18 mouse cellular contexts compared by ENCODE assay signal in the genomic region with DNA sequence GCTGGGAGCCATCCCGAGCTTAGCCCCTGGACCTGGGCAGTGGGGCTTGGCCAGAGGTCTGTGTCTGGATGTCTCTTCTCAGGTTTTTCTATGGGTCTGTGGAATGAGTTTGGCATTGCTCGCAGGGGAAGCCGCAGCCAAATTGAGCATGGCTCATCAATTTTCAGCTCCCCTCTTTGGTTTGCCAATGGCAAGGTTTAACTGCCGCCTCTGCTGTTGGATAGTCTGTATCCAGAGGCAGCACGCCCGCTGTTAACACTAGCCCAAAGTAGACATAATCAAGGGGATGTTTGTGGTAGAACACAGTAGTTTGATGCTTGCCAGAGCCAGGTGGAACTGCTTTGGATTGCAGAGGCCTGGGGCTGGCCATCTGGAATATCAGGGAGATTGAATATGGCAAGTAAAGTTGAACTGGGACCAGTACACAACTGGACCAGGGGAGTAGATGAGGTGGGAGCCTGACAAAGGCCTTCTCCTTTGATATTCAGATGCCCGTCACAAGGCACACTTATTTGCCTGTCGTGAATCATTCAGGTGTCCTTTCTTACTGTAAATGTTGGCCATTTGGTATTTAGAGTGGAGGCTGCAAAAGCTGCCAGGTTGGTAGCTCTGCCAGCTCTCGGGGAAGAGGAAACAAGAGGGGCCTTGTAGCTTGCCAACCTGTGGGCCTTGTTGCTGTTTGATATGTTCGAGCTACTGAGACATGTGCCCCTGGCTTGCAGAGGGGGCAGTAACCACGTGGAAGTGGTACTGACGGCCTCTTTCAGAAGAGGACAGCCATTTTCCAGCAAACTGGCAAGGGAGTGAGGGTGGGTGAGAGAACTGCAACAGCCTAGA.
DNase-seq lines count a peak whose midpoint lies in the region; ATAC-seq and TF ChIP-seq lines count a peak whose summit lies in the region.
"Had no signal": no experiment of that assay in that cellular context is flagged by ENCODE, and none has a peak within 500 bp of the region (broad histone marks: within the 10 kb centered on the region; RNA-seq: fewer than 3 reads in every experiment).

No protein-coding gene starts in this region.

- H3K27ac ChIP-seq in heart, embryonic 10.5 days: 0 out of 2 replicates have a peak overlapping the region, but pooled peaks have one; percentile 18
- H3K27ac ChIP-seq in heart, adult 2 months: no peak overlapping the region
- peak overlapping the region; percentile 51 for H3K27ac ChIP-seq in embryonic facial prominence, embryonic 10.5 days (replicated peaks)
- H3K27ac ChIP-seq: limb, embryonic 12.5 days; liver, embryonic 15.5 days; midbrain, embryonic 15.5 days had no signal

- no peak overlapping the region for H3K9ac ChIP-seq in heart, adult 2 months (ENCODE audit: low read depth, low read length)
- H3K9ac ChIP-seq: limb, embryonic 12.5 days; liver, embryonic 15.5 days; midbrain, embryonic 15.5 days had no signal

- H3K36me3 ChIP-seq in heart, embryonic 10.5 days: 0 out of 2 replicates have a peak, but pooled peaks cover 17% of the 10 kb centered on the region
- H3K36me3 ChIP-seq in heart, adult 2 months (ENCODE audit: control insufficient read depth, insufficient read depth, low read length): no peaks in the 10 kb centered on the region
- no peaks in the 10 kb centered on the region for H3K36me3 ChIP-seq in embryonic facial prominence, embryonic 10.5 days (replicated peaks)
- H3K36me3 ChIP-seq: limb, embryonic 12.5 days; liver, embryonic 15.5 days; midbrain, embryonic 15.5 days had no signal

- H3K9me3 ChIP-seq in heart, embryonic 10.5 days: no peaks in the 10 kb centered on the region
- H3K9me3 ChIP-seq in embryonic facial prominence, embryonic 10.5 days: no peaks in the 10 kb centered on the region
- H3K9me3 ChIP-seq: limb, embryonic 12.5 days; liver, embryonic 15.5 days; megakaryocyte, embryonic 14.5 days; midbrain, embryonic 15.5 days had no signal

- peaks cover 20% of the 10 kb centered on the region for H3K4me1 ChIP-seq in heart, embryonic 10.5 days
- peaks cover 5% of the 10 kb centered on the region for H3K4me1 ChIP-seq in heart, adult 2 months (ENCODE audit: control insufficient read depth, insufficient read depth, low read length)
- H3K4me1 ChIP-seq in embryonic facial prominence, embryonic 10.5 days: peaks cover 40% of the 10 kb centered on the region
- H3K4me1 ChIP-seq: liver, embryonic 15.5 days; megakaryocyte, embryonic 14.5 days; midbrain, embryonic 15.5 days had no signal

- no peak for ATAC-seq in monocyte, adult 5-6 weeks (replicated peaks; ENCODE audit: insufficient number of reproducible peaks, low FRiP score, low TSS enrichment, poor library complexity, severe bottlenecking)
- ATAC-seq: midbrain, embryonic 15.5 days had no signal

- H3K79me2 ChIP-seq in heart, adult 2 months (replicated peaks; ENCODE audit: control insufficient read depth, insufficient read depth, low read length): no peaks in the 10 kb centered on the region; the same call in 1 of the 2 replicates

- no peak for DNase-seq in heart, embryonic 10.5 days (ENCODE audit: low spot score)
- DNase-seq in heart, adult 2 months: no peak
- DNase-seq in left cerebral cortex, postnatal 4 days: peak; percentile 47
- DNase-seq in left cerebral cortex, postnatal 10 days (ENCODE audit: extremely low spot score in 1 of 2, low spot score in 2 of 2): no peak
- peak; percentile 55 for DNase-seq in cerebellum, adult 8-10 months
- DNase-seq in embryonic facial prominence, embryonic 10.5 days (ENCODE audit: low spot score): no peak
- DNase-seq in T-cell, adult 2 months (ENCODE audit: low spot score): no peak
- DNase-seq: adrenal gland, postnatal 14 days; gastrocnemius, postnatal 14 days; heart, postnatal 10 days; kidney, adult 18-20 months; kidney, postnatal 10 days; lung, postnatal 14 days had no signal

- TF ChIP-seq EP300 in heart, adult 2 months (IDR thresholded peaks at IDR 0.05; ENCODE audit: insufficient read depth, low read depth, low read length): no peak

- 77% methylated on average over 12 of the region's 12 CpGs for WGBS in heart, embryonic 10.5 days
- 84% methylated on average over 12 of the region's 12 CpGs for WGBS in heart, adult 2 months
- 82% methylated on average over 12 of the region's 12 CpGs for WGBS in embryonic facial prominence, embryonic 10.5 days

- no peak for TF ChIP-seq POLR2A in heart, adult 2 months (IDR thresholded peaks at IDR 0.05; ENCODE audit: insufficient read depth, low read depth, low read length)

- no peak overlapping the region for H3K4me3 ChIP-seq in heart, embryonic 10.5 days
- H3K4me3 ChIP-seq in heart, adult 2 months: no peak overlapping the region
- no peak overlapping the region for H3K4me3 ChIP-seq in embryonic facial prominence, embryonic 10.5 days
- H3K4me3 ChIP-seq: limb, embryonic 12.5 days; liver, embryonic 15.5 days; megakaryocyte, embryonic 14.5 days; midbrain, embryonic 15.5 days had no signal

- intact Hi-C loops in heart, adult 2 months (cut with DNase I): no loop called here
- intact Hi-C loops in left cerebral cortex, postnatal 4 days (cut with DNase I): no loop called here
- intact Hi-C loops in left cerebral cortex, postnatal 10 days (cut with DNase I): no loop called here

- TF ChIP-seq CTCF in heart, adult 2 months (IDR thresholded peaks at IDR 0.05): no peak

- peaks cover 93% of the 10 kb centered on the region for H3K27me3 ChIP-seq in heart, embryonic 10.5 days (ENCODE audit: insufficient read depth, poor library complexity, severe bottlenecking)
- H3K27me3 ChIP-seq in heart, adult 2 months (ENCODE audit: control insufficient read depth, insufficient read depth, low read length): no peaks in the 10 kb centered on the region
- no peaks in the 10 kb centered on the region for H3K27me3 ChIP-seq in embryonic facial prominence, embryonic 10.5 days (replicated peaks; ENCODE audit: low read depth, poor library complexity, severe bottlenecking)
- H3K27me3 ChIP-seq: liver, embryonic 15.5 days; midbrain, embryonic 15.5 days had no signal

Comparison
In these comparisons a context has a peak if more than half of its experiments do, and no peak if none do; other contexts are left out.
1. DNase-seq: peak in left cerebral cortex, postnatal 4 days (single experiment) and cerebellum, adult 8-10 months (single experiment); none in heart, embryonic 10.5 days (single experiment), heart, adult 2 months (0 of 2), left cerebral cortex, postnatal 10 days (0 of 2), embryonic facial prominence, embryonic 10.5 days (single experiment) and T-cell, adult 2 months (single experiment).